Mouse (Mus musculus): Measurements from ENCODE around the gene Dpysl4. TPM values are rescaled to one million over a fixed set of nuclear protein-coding genes. Genes with fewer than 3 reads are reported as not detected.

Gene Dpysl4
- polyA plus RNA-seq (2012; rRNA removed): 166 and 167 TPM in 2 replicates

DNA sequence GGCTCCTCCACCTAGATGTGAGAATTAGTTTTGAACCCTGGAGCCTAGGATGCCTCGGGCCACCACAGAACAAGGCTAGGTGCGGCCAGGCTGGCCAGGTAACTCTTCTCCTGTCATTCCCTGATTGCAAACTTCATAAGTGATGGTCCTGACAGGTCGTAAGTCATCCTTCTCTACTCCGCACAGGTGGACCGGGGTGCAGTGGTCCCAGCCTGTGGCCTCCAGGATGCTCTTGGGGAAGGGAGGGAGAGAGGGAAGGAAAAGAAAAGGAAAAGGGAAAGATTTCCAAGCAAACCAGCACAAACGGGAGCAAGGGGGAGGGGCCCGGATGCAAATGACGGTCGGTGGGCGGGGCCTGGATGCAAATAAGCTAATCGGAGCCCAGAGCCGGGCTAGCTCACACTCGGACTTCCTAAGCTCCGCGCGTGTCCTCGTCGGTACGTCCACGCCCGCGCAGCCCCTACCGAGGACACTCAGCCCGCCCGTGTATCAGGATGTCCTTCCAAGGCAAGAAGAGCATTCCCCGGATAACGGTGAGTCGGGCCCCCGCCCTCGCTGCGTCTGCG, at the start of gene Dpysl4:
Dpysl4 (plus strand) TSS at position 373 of the 566 bp plus-strand sequence.

Other genes with a start within 250 kb of the Dpysl4 start
- 77.9 and 81.1 TPM in 2 replicates for gene Ppp2r2d, start 239.9 kb upstream of the Dpysl4 start, polyA plus RNA-seq (2012; rRNA removed)
- gene Mapk1ip1, start 239.7 kb upstream of the Dpysl4 start, polyA plus RNA-seq (2012; rRNA removed): 56.5 and 60.0 TPM in 2 replicates
- gene Bnip3, start 176.5 kb upstream of the Dpysl4 start, polyA plus RNA-seq (2012; rRNA removed): 35.4 and 36.1 TPM in 2 replicates
- 6.9 and 7.6 TPM in 2 replicates for gene Jakmip3, start 145.3 kb upstream of the Dpysl4 start, polyA plus RNA-seq (2012; rRNA removed)
- gene Lrrc27, start 127.0 kb downstream of the Dpysl4 start, polyA plus RNA-seq (2012; rRNA removed): 8.4 and 9.0 TPM in 2 replicates
- 23.0 and 23.8 TPM in 2 replicates for gene Stk32c, start 127.3 kb downstream of the Dpysl4 start, polyA plus RNA-seq (2012; rRNA removed)
- gene Pwwp2b, start 162.5 kb downstream of the Dpysl4 start, polyA plus RNA-seq (2012; rRNA removed): 3.5 and 4.2 TPM in 2 replicates